Mouse (Mus musculus) olfactory bulb, adult 2 months (tissue): ENCODE measurements around the gene Ufsp1. TPM values are rescaled to one million over a fixed set of nuclear protein-coding genes. Genes with fewer than 3 reads are reported as not detected.
A peak's percentile ranks its signal among the peaks of the same experiment; 100 is the strongest.

Experiments used
- H3K27ac ChIP-seq: fragments of 200-500 bp; 2 replicates; pipeline ENCODE4 v1.5.1; 2012; ENCODE audit warnings: low read depth, low read length; ENCODE audit not compliant: insufficient read depth
- H3K4me1 ChIP-seq: fragments of 200-500 bp; 2 replicates; pipeline ENCODE4 v1.6.1; 2012; ENCODE audit warnings: low read length; ENCODE audit not compliant: control insufficient read depth, insufficient read depth
- H3K4me3 ChIP-seq: fragments of 200-500 bp; 2 replicates; pipeline ENCODE4 v1.5.1; 2012; ENCODE audit warnings: mild to moderate bottlenecking, low read depth, low read length, moderate library complexity; ENCODE audit not compliant: insufficient read depth
- CTCF ChIP-seq: fragments of 200-500 bp; IDR thresholded peaks from 2 replicates; pipeline ENCODE4 v1.5.1; 2012; ENCODE audit warnings: low read depth, mild to moderate bottlenecking, low read length, moderate library complexity; ENCODE audit not compliant: insufficient read depth
- POLR2A ChIP-seq: fragments of 200-500 bp; IDR thresholded peaks from 2 replicates; pipeline ENCODE4 v1.6.1; 2012; ENCODE audit warnings: mild to moderate bottlenecking, low read depth, low read length, moderate library complexity; ENCODE audit not compliant: insufficient read depth
- WGBS: fragments of 180-500 bp; shearing (Covaris S2); methylation state at CpG from one replicate; pipeline ENCODE4 v1.1.7; 2018; 5-methylcytosine and 5-hydroxymethylcytosine counted together
- polyA plus RNA-seq: library from polyadenylated mRNA; stranded (reverse); fragments of >200 nt; gene quantifications from 2 replicates; pipeline ENCODE4 v1.2.4, GENCODE M21; 2012; ENCODE audit warnings: low replicate concordance; ENCODE audit not compliant: missing spikeins, insufficient read depth, insufficient read length

The Ufsp1 gene
- polyA plus RNA-seq, 1 experiment: not detected

DNA sequence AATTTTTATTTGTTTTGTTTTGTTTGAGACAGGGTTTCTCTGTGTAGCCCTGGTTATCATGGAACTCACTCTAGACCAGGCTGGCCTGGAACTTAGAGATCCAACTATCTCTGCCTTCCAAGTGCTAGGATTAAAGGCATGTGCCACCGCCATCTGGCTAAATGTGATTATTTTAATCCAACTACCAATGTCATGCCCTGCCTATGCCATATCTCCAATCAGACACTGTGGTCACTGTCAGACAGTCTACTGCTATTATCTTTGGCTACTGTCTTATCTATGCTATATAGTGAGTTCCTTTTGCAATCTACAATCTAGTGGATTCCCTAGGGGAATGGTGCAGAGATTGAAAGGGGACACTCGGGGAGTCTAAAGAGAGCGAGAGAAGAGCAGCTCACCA lies 26.6 kb downstream of the Ufsp1 start:
- 96% methylated on average over 3 of the region's 3 CpGs for WGBS
- H3K4me3 ChIP-seq: no peak overlapping the region
- H3K27ac ChIP-seq: no peak overlapping the region
- H3K4me1 ChIP-seq: no peaks in the 10 kb centered on the region
- no peak for TF ChIP-seq POLR2A
- no peak for TF ChIP-seq CTCF

DNA sequence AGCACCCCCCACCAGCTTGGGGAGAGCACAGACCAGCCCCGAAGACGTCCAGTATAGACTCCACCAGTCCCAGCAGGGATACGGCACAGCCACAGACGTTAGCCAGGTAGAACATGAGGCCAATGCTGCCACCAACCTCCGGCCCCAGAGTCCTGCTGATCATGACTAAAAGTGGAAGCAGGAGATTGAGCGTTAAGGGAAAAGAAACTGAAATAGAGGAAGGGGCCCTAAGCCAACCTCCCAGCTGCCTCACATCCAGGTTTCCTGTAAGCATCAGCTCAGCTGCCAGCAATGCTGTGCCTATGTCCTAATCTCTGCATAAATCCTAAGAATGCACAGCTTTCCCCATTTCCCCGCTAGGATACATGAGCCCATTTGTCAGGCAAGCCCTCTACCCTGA lies 36.5 kb downstream of the Ufsp1 start:
- Histone ChIP-seq H3K4me3 (no peak overlapping the region), H3K4me1 (peaks cover 8% of the 10 kb centered on the region; the same call in 1 of the 2 replicates), H3K27ac (no peak overlapping the region)
- TF ChIP-seq CTCF (no peak), POLR2A (no peak)
- 92% methylated on average over 7 of the region's 7 CpGs for WGBS

DNA sequence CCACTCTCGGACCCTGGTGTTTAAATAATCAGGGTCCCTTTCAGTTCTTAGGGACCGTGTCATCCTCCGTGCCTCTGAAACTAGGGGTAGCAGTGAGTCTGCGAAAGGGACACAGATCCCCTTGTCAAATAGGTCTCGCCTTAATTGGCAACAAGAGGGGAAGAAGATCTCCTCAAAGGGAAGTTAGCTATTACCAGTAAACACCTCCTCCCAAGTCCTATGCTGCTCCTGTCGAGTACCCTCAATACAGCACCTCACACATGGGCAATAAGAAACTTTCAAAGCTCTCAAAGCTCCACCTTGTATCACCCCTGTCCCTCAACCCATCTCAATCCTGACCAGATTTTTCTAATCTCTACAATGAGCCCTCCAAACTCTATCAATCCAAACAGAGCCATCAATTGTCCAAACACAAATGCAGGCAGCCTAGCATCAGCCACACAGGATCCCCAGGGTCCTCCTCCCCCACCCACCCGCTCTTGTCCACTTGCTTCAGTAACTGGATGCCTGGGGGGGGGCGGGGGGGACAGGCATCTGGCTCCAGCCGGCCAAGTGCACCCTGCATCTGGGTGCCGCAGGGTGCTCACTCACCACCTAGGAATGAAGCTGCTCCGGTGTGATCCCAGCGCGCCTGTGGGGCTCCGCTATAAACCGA lies 38.6 kb downstream of the Ufsp1 start:
- no peak for TF ChIP-seq CTCF
- TF ChIP-seq POLR2A: no peak; the same call in 1 of the 2 replicates

DNA sequence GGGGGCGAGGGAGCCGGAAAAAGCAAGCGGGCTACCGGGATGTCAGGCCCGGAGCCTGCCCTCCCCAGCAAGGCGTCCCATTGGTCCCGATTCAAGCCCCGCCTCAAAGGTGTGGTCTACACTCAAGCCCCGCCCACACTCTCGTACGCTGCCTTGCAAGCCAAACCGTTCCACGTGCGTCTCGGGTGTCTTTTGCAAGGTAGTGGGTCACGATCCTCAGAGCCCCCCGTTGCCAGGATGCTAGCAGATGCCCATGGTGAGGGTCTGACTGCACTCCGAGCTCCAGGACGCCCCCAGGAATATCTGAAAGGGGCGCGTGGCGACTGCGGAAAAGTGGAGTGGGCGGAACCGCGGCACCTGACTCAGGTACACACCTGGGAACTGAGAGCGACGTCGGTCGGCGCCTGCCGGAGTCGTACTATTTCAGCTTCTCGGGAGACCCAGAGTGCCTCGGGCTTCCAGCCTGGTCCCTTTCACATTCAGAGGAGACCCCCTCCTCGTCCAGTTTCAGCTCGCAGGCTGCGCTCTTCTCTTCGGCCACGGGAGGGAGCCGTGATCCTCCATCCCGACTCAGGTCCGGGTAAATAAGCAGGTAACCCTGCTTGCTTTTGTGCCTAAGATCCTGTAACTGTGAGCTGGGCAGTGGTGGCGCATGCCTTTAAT lies 39.2 kb downstream of the Ufsp1 start, which contains the start of gene Slc12a9:
Gene Slc12a9, minus strand, starts transcription at position 86 of the 663 bp plus-strand sequence.
- Histone ChIP-seq H3K4me1 (peaks cover 11% of the 10 kb centered on the region), H3K4me3 (peak within 1 kb of the TSS; percentile 69), H3K27ac (no peak within 1 kb of the TSS)
- under 1% methylated on average over 44 of the region's 44 CpGs for WGBS
- TF ChIP-seq POLR2A (peak; percentile 65; the same call in 1 of the 2 replicates), CTCF (peak; percentile 63)

More for the DNA sequence above, 38.6 kb downstream of the Ufsp1 start:
- H3K27ac ChIP-seq: no peak overlapping the region
- WGBS: 11% methylated on average over 15 of the region's 15 CpGs
- peak overlapping the region; percentile 69 for H3K4me3 ChIP-seq
- H3K4me1 ChIP-seq: peaks cover 11% of the 10 kb centered on the region

DNA sequence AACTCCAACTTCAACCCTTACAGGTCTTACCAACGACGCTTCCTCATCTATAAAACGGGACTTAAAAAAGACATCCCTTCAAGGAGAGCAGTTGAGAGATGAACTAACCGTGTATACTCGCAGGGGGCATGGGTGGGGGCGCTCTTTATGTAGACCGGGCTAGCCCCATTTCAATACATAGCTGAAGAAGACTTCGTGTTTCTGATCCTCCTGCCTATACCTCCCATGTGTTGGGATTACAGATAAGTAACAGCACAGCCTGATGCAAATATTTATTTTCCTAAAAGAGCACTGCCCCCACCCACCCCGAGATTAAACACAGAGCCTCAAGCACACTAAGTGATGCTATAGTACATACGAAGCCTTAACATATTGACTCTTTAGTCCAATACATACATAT lies 39.9 kb downstream of the Ufsp1 start:
- Histone ChIP-seq H3K4me1 (peaks cover 18% of the 10 kb centered on the region), H3K27ac (no peak overlapping the region), H3K4me3 (no peak overlapping the region)
- 52% methylated on average over 10 of the region's 10 CpGs for WGBS
- no peak for TF ChIP-seq POLR2A

DNA sequence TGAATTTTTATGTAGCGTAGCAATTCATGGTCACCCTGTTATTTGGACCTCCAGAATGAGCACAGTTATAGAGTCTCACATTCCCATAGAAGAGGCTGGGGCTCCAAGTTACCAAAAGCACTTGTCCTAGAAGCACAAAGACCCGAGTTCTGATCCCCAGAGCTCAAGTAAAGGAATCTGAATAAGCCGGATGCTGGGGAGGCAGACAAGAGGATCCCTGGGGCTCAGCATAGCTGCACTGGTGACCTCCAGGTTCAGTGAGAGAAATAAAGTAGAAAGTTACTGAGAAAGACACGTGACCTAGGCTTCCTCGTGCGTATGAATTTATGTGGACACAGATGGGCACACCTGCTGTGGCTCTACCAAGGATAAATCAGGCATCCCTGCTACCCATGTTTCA lies 40.6 kb downstream of the Ufsp1 start:
- 71% methylated on average over 6 of the region's 6 CpGs for WGBS
- TF ChIP-seq POLR2A: no peak
- TF ChIP-seq CTCF: no peak
- Histone ChIP-seq H3K4me3 (no peak overlapping the region), H3K4me1 (peaks cover 23% of the 10 kb centered on the region), H3K27ac (no peak overlapping the region)

DNA sequence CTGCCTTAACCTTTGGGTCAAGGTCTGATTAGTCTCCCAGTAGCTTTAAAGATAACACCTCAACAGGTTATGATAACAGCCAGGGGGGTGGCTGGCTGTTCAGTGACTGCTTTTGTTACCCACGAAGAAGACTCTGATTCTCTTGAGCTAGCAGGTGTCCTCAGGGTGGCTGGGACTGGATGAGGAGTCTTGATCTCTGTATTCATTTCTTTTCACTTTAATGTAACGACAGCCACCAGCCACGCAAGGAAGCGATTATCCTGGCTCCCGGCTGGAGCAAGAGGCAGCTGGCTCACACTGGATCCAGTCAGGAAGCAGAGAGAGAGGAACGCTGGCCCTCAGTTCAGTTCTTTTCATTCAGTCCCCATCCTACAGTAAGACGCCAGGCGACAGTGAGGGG lies 42.8 kb downstream of the Ufsp1 start:
- 46% methylated on average over 8 of the region's 8 CpGs for WGBS
- Histone ChIP-seq H3K27ac (no peak overlapping the region), H3K4me3 (no peak overlapping the region), H3K4me1 (peaks cover 21% of the 10 kb centered on the region)
- TF ChIP-seq POLR2A (no peak), CTCF (no peak)

DNA sequence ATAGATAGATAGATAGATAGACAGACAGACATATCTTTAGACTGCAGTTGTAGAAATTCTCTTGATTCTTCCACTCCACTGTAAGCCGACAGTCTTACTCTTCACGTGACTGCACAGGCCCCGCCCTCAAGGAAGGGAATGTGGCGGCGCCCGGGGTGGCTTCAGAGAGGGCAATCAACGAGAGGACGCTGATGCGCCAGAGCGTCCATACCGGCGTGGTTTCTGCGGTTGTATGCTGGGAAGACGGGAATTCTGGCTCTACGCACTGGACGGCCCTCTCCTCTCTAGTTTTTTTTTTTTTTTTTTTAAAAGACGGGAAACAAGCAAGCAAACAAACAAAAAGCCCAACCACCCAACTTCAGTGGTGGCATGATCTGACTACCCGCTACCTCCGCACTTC lies 43.8 kb downstream of the Ufsp1 start:
- Histone ChIP-seq H3K27ac (peak overlapping the region; percentile 67), H3K4me1 (peaks cover 18% of the 10 kb centered on the region), H3K4me3 (peak overlapping the region; percentile 54)
- TF ChIP-seq POLR2A (0 out of 2 replicates have a peak, but pooled peaks have one; percentile 25), CTCF (no peak)
- WGBS: 0% methylated on average over 19 of the region's 19 CpGs

DNA sequence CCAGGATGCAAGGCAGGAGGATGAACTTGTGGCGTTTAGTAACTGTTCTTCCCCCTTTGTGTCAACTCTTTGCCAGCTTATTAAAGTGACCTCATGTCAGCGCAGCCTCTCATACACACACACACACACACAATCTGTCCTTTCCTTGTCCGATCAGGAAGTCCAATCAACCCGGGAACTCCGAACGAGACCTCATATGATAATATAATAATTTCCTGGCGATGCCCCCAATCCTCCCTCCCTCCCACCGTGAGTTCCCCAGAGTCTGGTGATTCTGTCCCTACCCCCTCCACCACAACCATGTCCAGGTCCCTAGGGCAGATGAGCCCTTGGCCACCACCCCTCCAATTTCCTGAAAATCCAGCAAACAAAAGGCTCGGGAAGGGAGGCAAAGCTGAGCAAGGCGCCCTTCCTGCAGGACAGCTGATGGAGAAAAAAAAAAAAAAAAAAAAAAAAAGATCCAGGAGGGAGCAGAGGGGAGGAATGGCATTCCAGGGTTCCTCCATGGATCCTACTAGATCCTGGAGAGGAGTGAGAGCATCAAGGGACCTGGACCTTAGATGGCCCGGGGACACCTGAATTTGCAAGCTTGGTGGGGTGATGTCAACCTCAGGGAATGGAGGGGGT lies 44.3 kb downstream of the Ufsp1 start:
- H3K4me3 ChIP-seq: peak overlapping the region; percentile 54
- WGBS: 2% methylated on average over 11 of the region's 11 CpGs
- H3K27ac ChIP-seq: peak overlapping the region; percentile 67
- H3K4me1 ChIP-seq: peaks cover 16% of the 10 kb centered on the region
- TF ChIP-seq POLR2A (no peak), CTCF (no peak)
